Mouse (Mus musculus) gastrocnemius, adult 18-20 months (tissue): ENCODE results near the gene Timm23. TPM values are rescaled to one million over a fixed set of nuclear protein-coding genes. Genes with fewer than 3 reads are reported as not detected.
"Not testable (repeated sequence)": the region's sequence is repeated elsewhere in the genome, so short reads cannot be mapped to it uniquely, and the experiment has no call there.

Source experiments
- DNase-seq: peaks from one replicate; pipeline ENCODE4 v3.0.0; 2021; ENCODE audit warnings: low spot score
- long read RNA-seq, 2 experiments: library from polyadenylated mRNA; stranded (forward); transcript quantifications; one replicate each; pipeline ENCODE4 v2.0.0; 2021
- total RNA-seq, 2 experiments: library from RNA; stranded (reverse); gene quantifications; 2 replicates each; pipeline ENCODE4 v1.2.3; 2021

Gene Timm23
- total RNA-seq: 100 to 1,000 TPM; 229 TPM
- long read RNA-seq, experiment 1, transcript Timm23-201 (7 exons, 1,173 nt): major isoform, 455 of 471 reads
- long read RNA-seq, experiment 1, partial matches to known transcripts: 3 of 471 reads
- long read RNA-seq, experiment 1, other reads (novel, unspliced or antisense): 11 of 471 reads
- long read RNA-seq, experiment 2, transcript Timm23-201 (7 exons, 1,173 nt): major isoform, 388 of 399 reads
- long read RNA-seq, experiment 2, partial matches to known transcripts: 2 of 399 reads
- long read RNA-seq, experiment 2, other reads (novel, unspliced or antisense): 8 of 399 reads

- DNase-seq: peak; percentile 83
Measured at GRCm38 (mm10) chr14:32201791-32202451, at the start of gene Timm23, which contains the start of gene Parg. Timm23 (minus strand) TSS chr14:32201898. Parg (plus strand) TSS chr14:32201949.

- DNase-seq: no peak
Measured at GRCm38 (mm10) chr14:32249616-32250015, 47.9 kb upstream of the Timm23 start.

- no peak for DNase-seq
Measured at GRCm38 (mm10) chr14:32246019-32246418, 44.3 kb upstream of the Timm23 start.

GRCm38 (mm10) chr14:32242401-32242800 lies 40.7 kb upstream of the Timm23 start:
- DNase-seq: no peak

GRCm38 (mm10) chr14:32228996-32229395 lies 27.3 kb upstream of the Timm23 start:
- DNase-seq: peak; percentile 48

GRCm38 (mm10) chr14:32226601-32227000 lies 24.9 kb upstream of the Timm23 start:
- no peak for DNase-seq

- no peak for DNase-seq
Measured at GRCm38 (mm10) chr14:32201354-32201753, 344 bp downstream of the Timm23 start.

- DNase-seq: not testable (repeated sequence)
Measured at GRCm38 (mm10) chr14:32193557-32193956, 8.1 kb downstream of the Timm23 start.

- peak; percentile 59 for DNase-seq
Measured at GRCm38 (mm10) chr14:32192437-32192836, 9.3 kb downstream of the Timm23 start.

GRCm38 (mm10) chr14:32191926-32192325 lies 9.8 kb downstream of the Timm23 start:
- DNase-seq: no peak

- no peak for DNase-seq
Measured at GRCm38 (mm10) chr14:32190627-32191391, 10.9 kb downstream of the Timm23 start.

- no peak for DNase-seq
Measured at GRCm38 (mm10) chr14:32183846-32184245, 17.9 kb downstream of the Timm23 start.

GRCm38 (mm10) chr14:32180861-32181260 lies 20.8 kb downstream of the Timm23 start:
- DNase-seq: no peak

GRCm38 (mm10) chr14:32179393-32180195 lies 22.1 kb downstream of the Timm23 start:
- DNase-seq: no peak

- not testable (repeated sequence) for DNase-seq
Measured at GRCm38 (mm10) chr14:32176590-32176989, 25.1 kb downstream of the Timm23 start.

GRCm38 (mm10) chr14:32175310-32175709 lies 26.4 kb downstream of the Timm23 start:
- DNase-seq: no peak

- DNase-seq: no peak
Measured at GRCm38 (mm10) chr14:32170137-32170536, 31.6 kb downstream of the Timm23 start.

GRCm38 (mm10) chr14:32168653-32169231 lies 33.0 kb downstream of the Timm23 start:
- DNase-seq: no peak

- no peak for DNase-seq
Measured at GRCm38 (mm10) chr14:32167326-32167725, 34.4 kb downstream of the Timm23 start.

- DNase-seq: no peak
Measured at GRCm38 (mm10) chr14:32166840-32167239, 34.9 kb downstream of the Timm23 start.

- DNase-seq: no peak
Measured at GRCm38 (mm10) chr14:32166062-32166441, 35.6 kb downstream of the Timm23 start.
